Mouse (Mus musculus) C2C12 (cell line): ENCODE results near the gene Polr2e.

Experiments
- CTCF ChIP-seq: IDR thresholded peaks from one replicate; pipeline ENCODE4 v1.5.1; 2011; ENCODE audit not compliant: control insufficient read depth, insufficient read depth, insufficient read length
- MAX ChIP-seq: IDR thresholded peaks from one replicate; pipeline ENCODE4 v1.6.1; 2011; ENCODE audit warnings: mild to moderate bottlenecking, control low read depth

GRCm38 (mm10) chr10:80055891-80056290 lies 16.3 kb upstream of the Polr2e start:
- TF ChIP-seq CTCF (no peak), MAX (no peak)
